Mouse (Mus musculus) cerebellum, adult 11 months (tissue): ENCODE results near the gene Zfp974.
"Not testable (repeated sequence)": the region's sequence is repeated elsewhere in the genome, so short reads cannot be mapped to it uniquely, and the experiment has no call there.

Experiments used
- DNase-seq: peaks from one replicate; pipeline ENCODE4 v3.0.0; 2022

Zfp974 gene

GRCm38 (mm10) chr7:27928818-27929695 lies at the start of gene Zfp974:
TSS of gene Zfp974 (minus strand) at chr7:27929460.
- peak; percentile 42 for DNase-seq

DNA sequence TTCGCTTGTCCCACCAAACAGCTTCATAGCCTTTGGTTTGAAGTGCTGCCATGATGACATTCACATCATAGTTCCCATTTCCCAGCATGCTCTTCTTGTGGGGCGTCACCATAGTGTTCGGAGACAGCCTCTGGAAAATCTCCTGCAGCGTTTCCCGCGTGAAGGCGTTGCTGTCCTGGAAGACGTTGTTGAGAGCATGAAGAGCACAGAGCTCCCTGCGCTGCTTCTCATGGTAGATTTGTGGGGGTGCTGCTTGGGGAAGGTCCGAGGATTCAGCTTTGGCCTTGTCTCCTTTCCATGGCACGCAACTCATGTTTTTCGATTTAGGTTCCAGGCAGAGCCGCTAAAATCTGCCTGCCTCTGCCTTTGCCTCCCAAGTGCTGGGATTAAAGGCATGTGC lies 20.2 kb upstream of the Zfp974 start:
- DNase-seq = not testable (repeated sequence)

- not testable (repeated sequence) for DNase-seq
These were observed 12.6 kb upstream of the Zfp974 start for GRCm38 (mm10) chr7:27941869-27942268.

GRCm38 (mm10) chr7:27933800-27934158 lies 4.5 kb upstream of the Zfp974 start:
- not testable (repeated sequence) for DNase-seq

DNA sequence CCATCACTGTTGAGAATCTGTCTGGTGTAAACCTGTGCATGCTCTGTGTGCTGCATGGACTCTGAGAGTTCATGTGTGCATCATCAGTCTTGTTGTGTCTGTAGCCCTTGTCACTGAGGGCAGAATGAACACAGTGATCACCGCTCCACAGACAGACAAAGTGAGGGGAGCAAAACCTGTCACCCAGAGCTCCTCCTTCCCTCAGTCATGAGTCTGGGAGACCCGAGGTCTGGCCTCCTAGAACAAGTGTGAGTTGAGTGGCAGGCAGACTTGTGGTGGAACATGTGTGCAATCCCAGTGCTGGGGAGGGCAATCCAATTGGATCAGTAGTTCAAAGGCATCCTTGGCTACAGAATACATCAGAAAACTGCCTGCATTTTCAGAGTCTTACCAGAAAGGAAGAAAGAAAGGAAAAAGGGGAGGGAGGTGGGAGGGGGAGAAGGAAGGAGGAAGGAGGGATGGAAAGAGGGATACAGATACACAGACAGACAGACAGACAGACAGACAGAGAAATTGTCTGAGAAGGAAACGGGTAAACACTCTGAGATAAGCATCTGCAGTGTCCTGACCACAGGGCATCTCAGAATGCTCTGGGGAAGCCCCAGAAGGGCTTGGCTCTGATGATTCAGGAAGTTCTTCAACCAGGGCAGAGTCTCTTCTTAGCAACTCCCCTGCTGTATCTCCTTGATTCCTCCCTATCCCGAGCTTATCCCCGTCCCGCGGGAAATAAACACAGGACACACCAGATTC lies 4.0 kb upstream of the Zfp974 start:
- DNase-seq = no peak

DNA sequence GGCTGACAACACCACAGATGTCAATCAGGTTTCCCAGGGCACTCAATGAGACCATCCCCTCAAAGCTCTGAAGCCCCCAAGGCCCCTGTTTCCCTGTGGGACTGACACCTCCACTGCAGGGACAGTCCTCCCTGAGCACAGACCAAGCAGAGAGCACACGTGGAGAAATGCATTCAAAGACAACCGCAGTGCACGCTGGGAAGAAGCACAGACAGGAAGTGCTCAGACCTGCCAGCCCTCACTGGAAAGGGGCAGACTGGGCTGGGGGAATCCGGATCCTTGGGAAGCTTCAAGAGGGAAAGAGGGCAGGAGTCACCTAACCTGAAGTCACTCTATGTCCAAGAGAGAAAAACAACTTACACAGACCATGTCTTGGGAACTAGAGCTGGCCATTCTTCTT lies 2.2 kb downstream of the Zfp974 start:
- not testable (repeated sequence) for DNase-seq

DNA sequence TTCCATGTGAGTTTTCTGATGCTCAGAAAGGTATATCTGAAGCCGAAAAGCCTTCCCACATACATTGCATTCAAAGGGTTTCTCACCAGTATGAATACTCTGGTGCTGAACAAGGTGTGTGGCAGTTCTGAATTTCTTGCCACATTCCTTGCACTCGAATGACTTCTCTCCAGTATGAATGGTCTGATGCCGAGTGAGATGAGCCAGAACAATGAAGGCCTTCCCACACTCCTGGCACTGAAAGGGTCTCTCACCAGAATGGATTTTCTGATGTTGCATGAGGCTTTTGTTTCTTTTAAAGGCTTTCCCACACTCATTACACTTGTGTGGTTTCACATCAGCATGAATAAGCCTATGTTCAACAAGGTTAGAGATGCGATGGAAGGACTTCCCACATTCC lies 18.3 kb downstream of the Zfp974 start:
- DNase-seq = not testable (repeated sequence)

DNA sequence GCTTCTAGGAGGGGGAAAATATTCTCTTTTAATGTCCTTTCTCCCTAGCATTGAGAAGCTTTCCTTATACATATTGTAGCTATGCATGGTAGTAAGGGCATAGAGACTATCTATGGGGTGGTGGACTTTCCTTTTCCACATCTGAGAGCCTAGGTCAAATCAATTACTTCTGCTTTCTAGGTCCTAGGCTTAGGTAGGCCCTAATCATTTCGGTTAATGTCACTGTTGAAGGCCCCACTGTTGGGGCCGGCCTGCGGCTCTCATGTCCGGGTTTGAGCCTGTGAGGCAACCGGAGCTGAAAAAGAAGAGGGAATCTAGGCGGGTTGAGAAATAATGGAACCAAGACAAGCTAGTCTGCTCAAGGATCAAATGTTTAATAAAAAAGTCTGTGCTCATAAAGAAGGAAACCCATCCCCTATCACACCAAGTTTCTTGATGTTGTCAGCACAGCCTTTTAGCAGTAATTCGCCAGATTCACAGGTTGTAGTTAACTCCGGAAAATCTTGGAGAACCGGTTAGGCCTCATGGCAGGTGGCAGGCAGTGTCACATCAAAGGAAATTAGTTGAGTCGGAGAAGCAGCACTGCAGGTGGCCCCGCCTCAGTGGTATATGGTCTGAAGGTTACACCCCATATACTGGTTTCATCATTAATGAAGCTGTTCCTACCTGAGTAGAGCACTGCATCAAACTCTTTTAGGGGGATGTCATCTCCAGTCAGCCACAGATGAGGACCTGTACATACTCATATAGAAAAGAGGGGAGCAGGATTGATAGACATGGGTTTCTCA lies 24.0 kb downstream of the Zfp974 start:
- DNase-seq = no peak

DNA sequence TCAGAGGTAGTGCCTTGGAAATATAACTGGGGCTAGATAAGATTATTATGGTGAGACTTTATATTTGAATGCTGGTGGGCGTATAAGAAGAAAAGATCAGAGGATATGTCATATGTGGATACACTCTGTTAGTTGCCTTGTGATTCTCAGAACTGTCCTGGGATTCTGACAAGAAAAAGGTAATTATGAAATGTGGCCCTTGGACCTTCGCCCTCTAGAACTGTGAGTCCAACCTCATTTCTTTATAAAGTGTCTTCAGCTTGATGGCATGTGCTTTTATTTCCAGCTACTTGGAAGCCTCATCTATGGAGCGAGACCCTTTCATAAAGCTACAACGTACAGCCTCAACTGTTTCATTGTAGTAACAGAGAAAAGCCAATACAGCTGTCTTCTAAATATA lies 28.7 kb downstream of the Zfp974 start:
- DNase-seq = no peak

DNA sequence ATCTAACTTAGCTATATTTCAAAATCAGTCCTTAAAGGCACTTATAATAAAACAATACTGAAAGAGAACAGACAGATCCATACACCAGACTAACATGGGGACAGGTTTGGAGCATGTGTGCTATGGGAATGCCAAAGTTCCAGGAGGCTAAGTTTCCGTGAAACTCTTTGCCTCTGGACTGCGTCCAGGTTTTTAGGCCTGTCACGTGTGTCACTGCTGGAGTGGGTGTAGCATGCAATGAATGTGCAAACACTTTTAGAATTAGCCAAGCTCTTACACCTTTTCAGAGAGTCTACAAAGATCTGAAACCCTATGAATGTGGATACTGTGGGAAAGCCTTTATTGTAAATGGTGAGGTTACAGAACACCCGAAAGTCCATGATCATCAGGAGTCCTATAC lies 47.5 kb downstream of the Zfp974 start:
- no peak for DNase-seq

GRCm38 (mm10) chr7:27862578-27862977 lies 66.7 kb downstream of the Zfp974 start:
- DNase-seq = not testable (repeated sequence)

DNA sequence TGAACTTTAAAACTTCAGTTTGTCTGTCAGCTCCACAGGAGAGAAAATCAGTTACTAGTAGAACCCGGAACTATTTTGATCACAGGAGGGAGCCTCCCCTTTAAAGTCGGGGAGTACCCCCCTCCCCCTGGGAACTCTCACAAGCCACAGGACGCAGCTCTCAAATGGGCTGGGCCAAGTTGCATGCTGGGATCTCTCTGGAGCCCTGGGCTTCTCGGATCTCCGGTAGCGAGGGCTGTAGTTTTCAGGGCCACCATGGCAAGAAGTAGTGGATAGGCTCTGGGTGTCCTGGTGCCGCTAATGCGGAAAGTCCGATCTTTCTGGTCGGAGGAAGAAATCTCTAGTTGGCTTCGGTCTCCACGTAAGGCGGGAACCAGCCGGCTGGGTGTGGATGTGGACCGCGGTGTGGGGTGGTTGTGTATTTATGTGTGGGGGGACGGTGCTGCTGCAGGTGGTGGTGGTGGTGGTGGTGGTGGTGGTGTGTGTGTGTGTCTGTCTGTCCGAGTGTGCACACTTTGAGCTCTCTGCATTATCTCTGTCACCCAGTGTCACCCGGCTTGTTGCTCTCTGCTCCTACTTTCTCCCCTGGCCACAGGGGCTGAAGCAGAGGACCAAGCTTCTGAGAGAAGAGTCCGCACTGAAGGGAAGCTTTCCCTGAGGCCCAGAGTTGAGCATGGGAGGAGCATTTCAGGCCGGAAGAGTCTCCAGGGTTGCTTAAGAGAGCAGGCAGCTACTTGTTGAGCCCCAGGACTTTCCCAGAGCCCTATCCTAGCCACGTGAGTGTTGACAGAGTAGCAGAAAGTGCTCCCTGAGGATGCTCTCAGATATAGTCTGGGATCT lies 68.6 kb downstream of the Zfp974 start:
- DNase-seq = no peak

DNA sequence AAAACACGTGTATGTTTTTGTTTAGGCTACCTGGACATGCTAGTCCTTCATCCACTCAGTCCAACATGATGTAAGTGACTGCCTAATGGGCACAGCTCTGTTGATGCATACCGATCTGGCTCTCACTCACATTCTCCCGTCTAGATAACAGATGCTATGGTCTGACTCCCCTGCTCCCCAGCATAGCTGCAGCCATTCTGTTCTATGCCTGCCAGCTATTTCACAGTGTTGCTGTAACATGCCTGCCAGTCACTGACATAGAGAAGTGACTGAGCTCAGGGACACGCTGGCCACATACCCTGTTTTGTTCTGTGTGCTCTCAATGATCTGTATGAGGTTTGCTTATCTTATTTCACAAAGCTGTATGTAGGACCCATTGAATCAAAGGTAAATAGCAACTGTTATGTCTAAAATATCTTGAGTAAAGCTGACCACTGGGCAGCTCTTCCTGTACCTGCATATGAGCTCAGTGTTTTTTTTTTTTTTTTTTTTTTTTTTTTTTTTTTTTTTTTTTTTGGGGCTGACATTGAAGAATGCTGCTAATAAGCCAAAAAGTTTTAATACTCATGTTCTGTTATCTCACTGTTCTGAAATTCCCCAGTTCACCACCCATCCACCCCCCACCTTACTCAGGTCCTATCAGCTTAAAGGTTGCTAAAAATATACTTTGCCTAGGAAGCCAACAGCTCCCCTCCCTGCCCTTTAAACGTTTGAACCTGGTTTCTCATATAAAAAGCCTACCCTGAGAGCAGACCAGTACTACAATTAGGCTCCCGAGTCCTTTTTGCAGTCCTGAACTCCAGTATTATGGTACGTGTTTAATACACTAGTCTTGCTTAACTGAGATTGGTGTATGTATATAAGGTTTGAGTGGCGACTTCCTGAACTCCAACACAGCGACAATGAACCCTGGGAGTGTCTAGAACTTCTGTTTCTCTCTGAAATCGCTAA lies 69.7 kb downstream of the Zfp974 start:
- no peak for DNase-seq
